Mouse (Mus musculus) ovary, postnatal 14 days (tissue): ENCODE measurements at regions not wholly inside any gene's neighbourhood (a gene's known extent, or its start where the extent isn't known, plus 50 kb on each side); places are given as distances from the start of the nearest gene placed in this dataset.
A peak's percentile ranks its signal among the peaks of the same experiment; 100 is the strongest.
"Not testable (repeated sequence)": the region's sequence is repeated elsewhere in the genome, so short reads cannot be mapped to it uniquely, and the experiment has no call there.

ENCODE experiments used
- DNase-seq: peaks from one replicate; pipeline ENCODE4 v3.0.0; 2022; ENCODE audit warnings: low spot score

DNA sequence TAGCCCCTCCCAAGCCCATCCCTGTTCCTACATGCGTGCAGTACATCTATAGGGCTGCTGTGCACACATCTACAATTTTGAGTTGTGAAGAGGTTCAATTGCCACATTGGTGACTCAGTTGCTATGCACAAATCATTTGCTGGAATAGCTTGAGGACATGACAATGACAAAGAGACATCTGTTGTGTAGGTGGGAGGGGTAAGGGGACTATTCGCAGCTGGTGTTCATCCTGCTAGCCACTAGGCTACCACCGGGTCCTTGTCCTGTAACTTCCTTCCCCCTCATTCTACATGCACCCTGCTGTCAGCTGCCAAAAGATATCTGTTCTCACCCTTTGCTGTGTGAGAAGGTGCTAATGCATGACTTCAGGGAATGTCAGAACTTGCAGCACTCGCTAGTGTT, 1117.7 kb upstream of the Arrdc3 start:
- no peak for DNase-seq

GRCm38 (mm10) chr13:79784991-79785666, 1098.1 kb upstream of the Arrdc3 start:
- DNase-seq = peak; percentile 3

DNA sequence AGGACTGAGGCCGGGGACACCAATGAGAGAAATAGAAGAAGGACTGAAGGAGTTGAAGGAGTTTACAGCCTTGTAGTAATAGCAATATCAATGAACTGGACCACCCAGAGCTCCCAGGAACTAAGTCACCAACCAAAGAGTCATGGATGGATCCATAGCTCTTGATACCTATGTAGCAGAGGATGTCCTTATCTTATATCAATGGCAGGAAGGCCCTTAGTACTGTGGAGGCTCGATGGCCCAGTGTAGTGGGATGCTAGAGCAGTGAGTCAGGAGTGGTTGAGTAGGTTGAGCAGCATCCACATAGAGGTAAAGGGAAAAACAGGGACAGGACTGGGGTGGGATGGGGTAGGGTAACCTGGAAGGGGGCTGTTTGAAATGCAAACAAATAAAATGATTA, 1081.6 kb upstream of the Arrdc3 start:
- no peak for DNase-seq

GRCm38 (mm10) chr13:79835592-79835991, 1047.6 kb upstream of the Arrdc3 start:
- no peak for DNase-seq

DNA sequence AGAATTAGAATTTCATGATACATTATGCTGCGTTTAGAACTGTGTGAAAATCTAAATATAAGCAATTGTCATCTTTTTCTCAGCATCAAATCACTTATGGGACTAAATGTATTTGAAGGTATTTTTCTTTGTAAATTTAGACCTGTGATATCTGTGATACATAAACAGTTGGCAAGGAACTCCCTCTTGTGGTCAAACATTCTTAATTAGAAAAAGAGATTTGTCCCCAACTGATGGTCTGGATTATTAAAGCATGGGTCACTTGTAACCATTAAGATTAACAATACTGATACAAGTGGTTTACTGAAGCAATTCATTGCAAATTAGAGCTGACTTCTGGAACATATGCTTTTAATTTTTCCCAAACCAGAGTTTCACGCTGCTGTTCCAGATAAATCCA, 1038.4 kb upstream of the Arrdc3 start:
- no peak for DNase-seq

DNA sequence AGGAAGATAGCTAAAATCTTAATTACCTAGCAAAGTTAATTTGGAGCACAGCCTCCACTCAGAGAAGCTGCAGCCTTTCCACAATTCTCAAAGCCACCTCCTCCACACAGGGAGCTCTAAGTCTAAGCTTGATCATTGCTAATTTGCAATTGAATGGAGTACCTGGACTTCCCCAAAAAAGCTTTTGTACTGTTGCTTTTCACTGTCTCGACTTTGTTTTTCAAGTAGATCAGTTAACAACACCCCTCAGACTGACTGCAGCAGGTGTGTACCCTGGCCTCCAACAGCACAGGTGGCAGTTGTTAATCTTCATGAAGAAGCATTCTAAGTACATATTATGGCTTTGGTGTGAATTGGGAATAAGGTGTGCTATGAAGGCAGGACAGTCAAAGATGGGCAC, 1015.7 kb upstream of the Arrdc3 start:
- DNase-seq = not testable (repeated sequence)

DNA sequence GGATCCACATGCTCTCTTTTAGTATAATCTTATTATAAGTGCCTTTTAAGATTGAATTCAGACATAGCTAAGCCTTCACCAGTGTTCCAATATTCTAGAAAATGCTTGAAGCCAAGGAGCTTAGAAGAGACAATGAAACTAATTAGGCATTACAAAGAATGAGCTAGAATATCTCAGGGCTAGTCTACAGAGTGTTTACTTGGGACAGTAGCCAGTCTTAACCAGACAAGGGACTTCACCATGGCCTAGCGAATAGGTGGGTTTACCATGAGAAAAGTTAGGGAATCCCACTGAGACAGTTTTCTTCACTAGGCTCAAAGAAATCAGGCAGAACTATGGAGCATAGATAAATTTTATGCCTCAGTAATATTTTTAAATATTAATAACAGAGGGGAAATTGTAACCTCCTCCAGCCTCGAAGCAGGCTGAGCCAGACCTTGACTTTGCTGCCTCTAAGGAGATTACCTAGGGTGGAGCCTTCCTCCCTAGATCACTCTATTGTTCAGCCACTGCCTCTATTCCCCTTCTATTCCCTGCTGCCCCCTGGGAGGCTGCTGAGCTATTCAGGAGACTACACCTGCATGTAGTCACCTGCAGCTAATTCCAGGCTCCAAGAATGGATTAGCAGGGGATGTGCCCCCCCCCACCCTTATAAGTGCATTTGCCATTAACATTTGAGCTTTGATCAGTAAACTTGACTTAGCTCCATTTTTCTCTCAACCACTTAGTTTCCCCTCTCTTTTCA, 1014.5 kb upstream of the Arrdc3 start:
- no peak for DNase-seq

GRCm38 (mm10) chr13:79880136-79880535, 1003.0 kb upstream of the Arrdc3 start:
- DNase-seq = no peak

DNA sequence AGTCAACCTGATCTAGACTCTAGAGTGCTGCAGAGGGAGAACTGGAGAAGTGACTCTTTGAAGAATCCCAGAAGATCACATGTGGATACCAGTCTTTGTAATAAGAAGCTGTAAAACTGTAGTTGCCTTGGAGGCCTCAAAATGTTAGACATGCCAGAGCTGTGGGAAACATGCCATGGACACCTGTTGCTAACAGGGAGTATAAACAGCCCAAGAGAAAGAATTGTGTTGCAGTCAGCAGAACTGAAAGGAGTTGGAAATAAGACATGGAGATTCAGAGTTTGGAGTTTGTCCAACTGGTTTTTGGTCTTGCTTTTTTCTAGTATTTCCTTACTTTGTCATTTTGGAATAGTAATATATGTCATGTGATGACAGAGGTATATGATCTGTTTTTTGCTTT, 997.2 kb upstream of the Arrdc3 start:
- no peak for DNase-seq

GRCm38 (mm10) chr13:79886361-79886760, 996.8 kb upstream of the Arrdc3 start:
- DNase-seq = no peak
